In the genomic region with DNA sequence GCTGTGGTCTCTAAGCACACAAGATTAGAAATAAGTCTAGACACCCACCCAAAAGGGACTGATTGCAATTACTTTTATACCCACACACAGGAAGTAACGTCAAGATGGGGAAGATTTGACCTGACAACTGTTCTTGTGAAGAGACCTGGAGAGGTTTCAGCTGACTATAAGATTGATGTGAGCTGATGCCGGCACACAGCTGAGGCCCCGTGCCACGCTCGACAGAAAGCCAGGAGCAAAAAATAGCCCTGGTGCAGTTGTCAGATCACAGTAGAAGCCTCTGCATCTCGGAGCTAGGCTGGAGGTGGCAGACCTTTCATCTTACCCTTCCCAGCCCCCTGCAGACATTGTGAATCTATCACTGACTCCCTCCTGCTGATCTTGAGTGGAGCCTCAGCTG, we compare ENCODE assay signal across 14 mouse cellular contexts.
DNase-seq lines count a peak whose midpoint lies in the region; ATAC-seq lines count a peak whose summit lies in the region.
"Had no signal": no experiment of that assay in that cellular context is flagged by ENCODE, and none has a peak within 500 bp of the region (broad histone marks: within the 10 kb centered on the region; RNA-seq: fewer than 3 reads in every experiment).

No protein-coding gene starts in this region.

- no peak for DNase-seq in heart, postnatal 36 days
- no peak for DNase-seq in midbrain, embryonic 11.5 days (ENCODE audit: low spot score, missing footprints)
- DNase-seq in thymus, postnatal 25 days = peak; percentile 37
- DNase-seq: adrenal gland, adult 8-10 months; cerebellum, adult 9-10 months; kidney, adult 9 months had no signal

- H3K4me2 ChIP-seq in heart, embryonic 11.5 days = peak overlapping the region; percentile 29; the same call in 1 of the 2 replicates
- H3K4me2 ChIP-seq in midbrain, embryonic 12.5 days (replicated peaks) = no peak overlapping the region
- no peak overlapping the region for H3K4me2 ChIP-seq in midbrain, embryonic 11.5 days
- no peak overlapping the region for H3K4me2 ChIP-seq in hindbrain, embryonic 12.5 days (replicated peaks)
- no peak overlapping the region for H3K4me2 ChIP-seq in midbrain, embryonic 16.5 days (ENCODE audit: low read length)
- H3K4me2 ChIP-seq: liver, embryonic 11.5 days; lung, embryonic 15.5 days had no signal

- intact Hi-C loops in heart, postnatal 36 days (cut with DNase I) = no loop called here

- H3K36me3 ChIP-seq in heart, embryonic 11.5 days (ENCODE audit: control insufficient read depth, insufficient read depth, low read length) = peaks cover 3% of the 10 kb centered on the region
- peaks cover 9% of the 10 kb centered on the region; the same call in 1 of the 2 replicates for H3K36me3 ChIP-seq in midbrain, embryonic 12.5 days
- peaks cover 2% of the 10 kb centered on the region; the same call in 1 of the 2 replicates for H3K36me3 ChIP-seq in midbrain, embryonic 11.5 days (ENCODE audit: control insufficient read depth, insufficient read depth, low read length)
- peaks cover 10% of the 10 kb centered on the region for H3K36me3 ChIP-seq in hindbrain, embryonic 12.5 days
- no peaks in the 10 kb centered on the region for H3K36me3 ChIP-seq in midbrain, embryonic 16.5 days (ENCODE audit: control insufficient read depth, insufficient read depth, low read length)

- peaks cover 73% of the 10 kb centered on the region for H3K4me1 ChIP-seq in heart, embryonic 11.5 days (ENCODE audit: control insufficient read depth, insufficient read depth, low read length)
- peaks cover 27% of the 10 kb centered on the region for H3K4me1 ChIP-seq in midbrain, embryonic 12.5 days
- peaks cover 15% of the 10 kb centered on the region for H3K4me1 ChIP-seq in midbrain, embryonic 11.5 days (ENCODE audit: control insufficient read depth, insufficient read depth, low read length)
- peaks cover 48% of the 10 kb centered on the region for H3K4me1 ChIP-seq in hindbrain, embryonic 12.5 days
- H3K4me1 ChIP-seq in midbrain, embryonic 16.5 days (ENCODE audit: control insufficient read depth, insufficient read depth, low read length) = peaks cover 16% of the 10 kb centered on the region

- H3K4me3 ChIP-seq in heart, embryonic 11.5 days (ENCODE audit: low read depth, low read length) = no peak overlapping the region
- no peak overlapping the region for H3K4me3 ChIP-seq in midbrain, embryonic 12.5 days
- no peak overlapping the region for H3K4me3 ChIP-seq in midbrain, embryonic 11.5 days (ENCODE audit: low read depth, low read length)
- H3K4me3 ChIP-seq in hindbrain, embryonic 12.5 days = no peak overlapping the region
- H3K4me3 ChIP-seq in midbrain, embryonic 16.5 days (ENCODE audit: low read depth, low read length) = no peak overlapping the region
- H3K4me3 ChIP-seq: lung, embryonic 15.5 days had no signal

- H3K9me3 ChIP-seq in heart, embryonic 11.5 days (replicated peaks; ENCODE audit: control insufficient read depth, low read length) = no peaks in the 10 kb centered on the region
- no peaks in the 10 kb centered on the region for H3K9me3 ChIP-seq in midbrain, embryonic 12.5 days
- no peaks in the 10 kb centered on the region for H3K9me3 ChIP-seq in midbrain, embryonic 11.5 days (ENCODE audit: control insufficient read depth, low read length)
- no peaks in the 10 kb centered on the region for H3K9me3 ChIP-seq in hindbrain, embryonic 12.5 days (replicated peaks)
- H3K9me3 ChIP-seq in midbrain, embryonic 16.5 days (replicated peaks; ENCODE audit: control insufficient read depth, low read length, poor library complexity, severe bottlenecking) = no peaks in the 10 kb centered on the region
- H3K9me3 ChIP-seq: lung, embryonic 15.5 days had no signal

- no peaks in the 10 kb centered on the region for H3K27me3 ChIP-seq in heart, embryonic 11.5 days (ENCODE audit: control insufficient read depth, insufficient read depth, low read length)
- no peaks in the 10 kb centered on the region for H3K27me3 ChIP-seq in midbrain, embryonic 12.5 days
- H3K27me3 ChIP-seq in midbrain, embryonic 11.5 days (ENCODE audit: control insufficient read depth, insufficient read depth, low read length) = no peaks in the 10 kb centered on the region
- H3K27me3 ChIP-seq in hindbrain, embryonic 12.5 days = no peaks in the 10 kb centered on the region
- no peaks in the 10 kb centered on the region for H3K27me3 ChIP-seq in midbrain, embryonic 16.5 days (ENCODE audit: control insufficient read depth, insufficient read depth, low read depth, low read length)
- H3K27me3 ChIP-seq: lung, embryonic 15.5 days had no signal

- no peak for ATAC-seq in heart, embryonic 11.5 days (replicated peaks; ENCODE audit: insufficient number of reproducible peaks, low FRiP score, low TSS enrichment)
- no peak for ATAC-seq in midbrain, embryonic 12.5 days (ENCODE audit: low FRiP score, low read depth)
- no peak for ATAC-seq in midbrain, embryonic 11.5 days (ENCODE audit: low FRiP score)
- ATAC-seq in hindbrain, embryonic 12.5 days (ENCODE audit: low FRiP score) = no peak
- ATAC-seq in megakaryocyte progenitor cell, adult 5-6 weeks (replicated peaks; ENCODE audit: poor library complexity) = no peak
- no peak for ATAC-seq in midbrain, embryonic 16.5 days

- peak overlapping the region; percentile 66 for H3K27ac ChIP-seq in heart, embryonic 11.5 days (ENCODE audit: low read depth, low read length)
- H3K27ac ChIP-seq in midbrain, embryonic 12.5 days (replicated peaks) = 0 out of 2 replicates have a peak overlapping the region, but pooled peaks have one; percentile 10
- H3K27ac ChIP-seq in midbrain, embryonic 11.5 days (ENCODE audit: low read depth, low read length) = no peak overlapping the region
- H3K27ac ChIP-seq in hindbrain, embryonic 12.5 days = peak overlapping the region; percentile 58
- no peak overlapping the region for H3K27ac ChIP-seq in midbrain, embryonic 16.5 days (ENCODE audit: low read length)
- H3K27ac ChIP-seq: lung, embryonic 15.5 days; stomach, postnatal 0 days had no signal

- 27% methylated on average over 6 of the region's 6 CpGs for WGBS in heart, embryonic 11.5 days (ENCODE audit: insufficient replicate concordance)
- 57% methylated on average over 6 of the region's 6 CpGs for WGBS in midbrain, embryonic 12.5 days
- 69% methylated on average over 6 of the region's 6 CpGs for WGBS in midbrain, embryonic 11.5 days
- WGBS in hindbrain, embryonic 12.5 days = 36% methylated on average over 6 of the region's 6 CpGs
- 43% methylated on average over 6 of the region's 6 CpGs for WGBS in midbrain, embryonic 16.5 days

- H3K9ac ChIP-seq in heart, embryonic 11.5 days (ENCODE audit: low read depth, low read length) = 0 out of 2 replicates have a peak overlapping the region, but pooled peaks have one; percentile 34
- H3K9ac ChIP-seq in midbrain, embryonic 12.5 days (replicated peaks) = no peak overlapping the region
- H3K9ac ChIP-seq in midbrain, embryonic 11.5 days (ENCODE audit: low read length) = no peak overlapping the region
- no peak overlapping the region for H3K9ac ChIP-seq in hindbrain, embryonic 12.5 days
- no peak overlapping the region for H3K9ac ChIP-seq in midbrain, embryonic 16.5 days (ENCODE audit: low read depth, low read length)
- H3K9ac ChIP-seq: lung, embryonic 15.5 days had no signal

Comparison
In these comparisons a context has a peak if more than half of its experiments do, and no peak if none do; other contexts are left out.
1. H3K27ac ChIP-seq: peak in heart, embryonic 11.5 days (single experiment), midbrain, embryonic 12.5 days (single experiment) and hindbrain, embryonic 12.5 days (single experiment); none in midbrain, embryonic 11.5 days (single experiment) and midbrain, embryonic 16.5 days (single experiment).